Mouse (Mus musculus) CD4-positive naive resting alpha-beta T cell, adult 57 days (primary cell): ENCODE measurements around the gene Nr3c2. TPM values are rescaled to one million over a fixed set of nuclear protein-coding genes. Genes with fewer than 3 reads are reported as not detected.

Experiments used
- total RNA-seq: library from RNA; stranded (reverse); gene quantifications from one replicate; pipeline ENCODE4 v1.2.4, GENCODE M21; 2023

Gene Nr3c2
- 0.77 TPM for total RNA-seq

DNA sequence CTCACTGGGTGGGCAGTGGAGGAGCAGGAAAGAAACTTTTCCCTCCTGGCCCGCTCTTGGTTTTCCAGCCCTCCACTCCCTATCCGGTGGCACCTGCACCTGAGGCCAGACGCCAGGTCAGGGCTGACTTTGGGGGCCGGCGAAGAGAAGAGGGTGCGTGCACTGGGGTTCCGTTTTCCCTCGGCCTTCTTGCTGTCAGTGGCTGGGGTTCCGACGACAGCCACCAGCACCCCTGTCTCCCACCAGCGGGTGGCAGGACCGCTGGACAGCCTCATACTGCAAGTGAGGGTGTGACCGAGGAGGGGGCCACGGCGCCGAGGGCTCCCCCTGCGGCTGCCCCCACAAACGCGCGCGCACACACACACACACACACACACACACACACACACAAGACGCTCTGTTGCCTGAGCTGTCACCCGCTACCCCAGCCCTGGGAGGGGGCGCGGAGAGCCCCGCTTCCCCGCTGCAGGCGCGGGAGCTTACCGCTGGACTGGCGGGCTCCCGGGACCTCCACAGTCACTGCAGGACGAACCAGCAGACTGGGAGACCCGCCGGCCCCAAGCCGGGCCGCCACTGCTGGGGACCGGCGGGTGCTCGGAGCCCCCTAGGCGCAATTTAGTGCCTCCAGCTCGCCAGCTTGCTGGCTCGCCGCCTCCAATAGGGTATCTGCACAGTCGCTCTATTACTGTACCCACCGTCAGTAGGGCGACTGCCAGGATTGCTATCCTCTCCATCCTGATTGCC, at the start of gene Nr3c2:
TSS of gene Nr3c2 (plus strand) at position 32 of the 744 bp plus-strand sequence.

